Mouse (Mus musculus): ENCODE measurements around the gene Topbp1.

Gene Topbp1

DNA sequence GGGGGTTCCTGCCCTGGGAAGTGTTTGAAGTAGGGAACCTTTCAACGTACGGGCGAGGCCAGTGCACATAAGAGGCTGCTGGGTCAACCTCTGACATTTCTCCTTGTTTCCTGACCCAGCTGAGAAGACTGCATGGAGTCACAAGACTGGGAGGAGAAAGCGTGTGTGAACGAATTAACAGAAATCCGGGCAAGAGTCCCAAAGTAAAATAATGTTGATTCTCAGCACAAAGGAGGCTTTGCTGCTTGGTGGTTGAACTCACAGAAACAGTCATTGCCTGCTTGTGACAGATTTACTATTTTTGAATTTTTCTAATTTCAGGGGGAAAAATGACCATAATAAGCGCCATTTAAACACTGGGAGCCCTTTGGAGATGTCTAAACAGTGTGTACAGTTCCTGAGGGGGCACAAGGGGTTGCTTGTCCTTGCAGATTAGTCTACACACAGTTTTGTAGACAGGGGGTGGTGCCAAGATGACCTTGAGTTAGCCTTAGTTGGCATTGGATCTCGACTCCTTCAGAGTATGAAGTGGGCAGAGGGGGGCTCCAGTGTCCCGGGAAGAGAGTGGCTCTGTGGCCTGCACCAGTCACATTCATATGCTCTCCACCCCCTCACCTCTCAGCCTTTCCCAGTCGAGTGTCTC lies 82.1 kb downstream of the Topbp1 start:
- no peak for DNase-seq

DNA sequence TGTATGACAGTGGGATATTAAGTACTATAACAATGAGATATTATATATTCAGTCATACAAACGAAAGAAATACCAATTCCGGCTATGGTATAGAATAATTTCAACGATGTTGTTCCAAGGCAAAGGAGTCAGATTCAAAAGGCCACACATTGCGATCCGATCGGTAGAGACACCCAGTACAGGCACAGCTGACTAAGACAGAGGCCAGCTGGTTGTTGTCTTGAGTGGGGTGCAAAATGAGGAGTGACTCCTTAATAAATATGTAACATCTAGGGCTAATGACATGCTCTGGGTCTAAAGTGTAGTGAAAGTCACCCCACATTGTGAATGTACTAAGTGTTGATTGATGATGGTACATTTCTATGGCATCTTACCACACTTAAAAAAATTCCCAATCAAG lies 84.2 kb downstream of the Topbp1 start:
- no peak for DNase-seq

DNA sequence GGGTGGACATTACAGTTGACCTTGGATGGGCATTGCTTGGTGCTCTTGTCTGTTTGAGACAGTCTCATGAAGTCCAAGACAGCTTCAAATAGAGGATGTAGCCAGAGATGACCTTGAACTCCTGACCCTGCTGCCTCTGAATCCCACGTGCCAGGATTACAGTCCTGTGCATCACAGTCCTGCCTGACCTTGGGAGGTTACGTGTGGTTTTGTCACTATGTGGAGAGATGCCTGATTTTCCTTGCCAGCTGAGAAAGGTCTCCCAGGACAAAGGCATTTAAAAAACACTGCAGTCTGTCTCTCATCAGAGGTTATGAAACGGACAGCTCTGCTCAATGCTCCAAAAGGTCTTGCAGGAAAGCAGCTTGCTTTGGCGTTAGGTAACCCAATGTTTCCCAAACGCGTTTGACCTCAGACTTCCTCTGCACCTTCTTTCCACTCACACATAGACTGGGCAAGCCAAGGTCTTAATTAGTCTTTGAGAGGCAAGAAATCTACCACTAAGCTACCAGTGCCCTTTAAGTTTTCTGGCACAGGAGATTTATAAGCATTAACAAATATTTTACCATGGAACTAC lies 86.9 kb downstream of the Topbp1 start:
- no peak for DNase-seq

GRCm38 (mm10) chr9:103393256-103393655 lies 88.2 kb downstream of the Topbp1 start:
- DNase-seq: no peak

DNA sequence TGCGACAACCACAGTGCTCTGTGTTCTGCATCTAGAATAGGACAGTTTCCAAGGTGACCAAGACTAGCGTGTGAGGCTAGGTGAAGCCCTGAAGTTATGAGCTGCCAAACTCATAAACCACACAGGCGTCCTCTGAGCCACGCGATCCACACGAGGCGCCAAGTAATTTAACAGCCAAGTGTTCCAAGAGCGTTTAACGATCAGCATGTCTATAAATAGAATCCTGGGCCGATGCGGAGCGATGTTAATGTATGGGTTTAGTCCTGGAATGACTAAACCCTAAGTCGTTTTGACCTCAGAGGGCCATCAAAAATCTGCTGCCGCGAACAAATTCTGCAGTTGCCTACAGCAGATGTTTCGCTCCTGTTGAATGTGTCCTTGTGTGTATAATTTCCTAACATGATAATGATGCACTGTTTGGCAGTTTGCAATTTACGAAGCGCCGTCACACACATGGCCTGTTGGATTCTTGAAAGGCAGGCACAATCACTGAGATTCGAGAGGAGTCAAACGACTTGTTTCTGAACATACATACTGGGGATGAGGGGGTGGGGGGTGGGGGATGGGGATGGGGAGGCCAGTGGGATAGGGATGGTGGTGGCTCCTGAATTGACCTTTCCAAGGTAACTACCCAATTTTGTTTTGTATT lies 93.6 kb downstream of the Topbp1 start:
- peak; percentile 12 to 52 for DNase-seq
